Mouse (Mus musculus): ENCODE measurements around the gene Rcc1. TPM values are rescaled to one million over a fixed set of nuclear protein-coding genes. Genes with fewer than 3 reads are reported as not detected.
"Not testable (repeated sequence)": the region's sequence is repeated elsewhere in the genome, so short reads cannot be mapped to it uniquely, and the experiment has no call there.

Rcc1 gene
- total RNA-seq, 2 experiments from 2014 or later: 6.0 to 6.3 TPM

- no peak for DNase-seq
- intact Hi-C loops (cut with DNase I): no loop called here
These were observed 24.9 kb downstream of the Rcc1 start for GRCm38 (mm10) chr4:132328391-132328982.

GRCm38 (mm10) chr4:132326481-132326880 lies 26.9 kb downstream of the Rcc1 start:
- intact Hi-C loops (cut with DNase I): no loop called here
- DNase-seq: no peak

GRCm38 (mm10) chr4:132315711-132316110 lies 37.7 kb downstream of the Rcc1 start:
- intact Hi-C loops (cut with DNase I): no loop called here
- no peak for DNase-seq

GRCm38 (mm10) chr4:132312627-132313026 lies 40.8 kb downstream of the Rcc1 start:
- intact Hi-C loops (cut with DNase I): no loop called here
- DNase-seq: no peak

GRCm38 (mm10) chr4:132311801-132312200 lies 41.6 kb downstream of the Rcc1 start:
- intact Hi-C loops (cut with DNase I): no loop called here
- no peak for DNase-seq

- DNase-seq: no peak
These were observed 42.2 kb downstream of the Rcc1 start for GRCm38 (mm10) chr4:132311209-132311608.

GRCm38 (mm10) chr4:132309849-132310472 lies 43.4 kb downstream of the Rcc1 start:
- intact Hi-C loops (cut with DNase I): loop anchor here (5.0 kb wide), 1 partner anchor 32 kb away; no protein-coding TSS in a partner anchor
- DNase-seq: no peak

More at GRCm38 (mm10) chr4:132311209-132311608, 42.2 kb downstream of the Rcc1 start:
- intact Hi-C loops (cut with DNase I): no loop called here

GRCm38 (mm10) chr4:132309140-132309848 lies 44.1 kb downstream of the Rcc1 start:
- DNase-seq: no peak
- intact Hi-C loops (cut with DNase I): loop anchor here (5.0 kb wide), 1 partner anchor 33 kb away; no protein-coding TSS in a partner anchor

- peak; percentile 85 to 87 for DNase-seq
- intact Hi-C loops (cut with DNase I): loop anchor here (1.0 to 5.0 kb wide), 2 partner anchors 34 to 38 kb away; no protein-coding TSS in a partner anchor
These were observed 44.8 kb downstream of the Rcc1 start for GRCm38 (mm10) chr4:132308437-132309139.

- DNase-seq: no peak
- intact Hi-C loops (cut with DNase I): loop anchor here (5.0 kb wide), 1 partner anchor 36 kb away; no protein-coding TSS in a partner anchor
These were observed 47.4 kb downstream of the Rcc1 start for GRCm38 (mm10) chr4:132306004-132306403.

GRCm38 (mm10) chr4:132305276-132305675 lies 48.1 kb downstream of the Rcc1 start:
- intact Hi-C loops (cut with DNase I): loop anchor here (5.0 kb wide), 1 partner anchor 37 kb away; no protein-coding TSS in a partner anchor
- DNase-seq: no peak

GRCm38 (mm10) chr4:132303484-132303883 lies 49.9 kb downstream of the Rcc1 start:
- DNase-seq; intact Hi-C loops (cut with DNase I): not testable (repeated sequence)

- intact Hi-C loops (cut with DNase I): no loop called here
- peak; percentile 27 to 36 for DNase-seq
These were observed 50.4 kb downstream of the Rcc1 start, which contains the start of gene Rab42 for GRCm38 (mm10) chr4:132302939-132303479. Gene Rab42, minus strand, starts transcription at chr4:132303385.

- DNase-seq: no peak
- intact Hi-C loops (cut with DNase I): no loop called here
These were observed 51.2 kb downstream of the Rcc1 start for GRCm38 (mm10) chr4:132301965-132302938.

- intact Hi-C loops (cut with DNase I): no loop called here
- DNase-seq: peak in 1 of 2 experiments; percentile 15
These were observed 51.9 kb downstream of the Rcc1 start for GRCm38 (mm10) chr4:132301486-132301885.

GRCm38 (mm10) chr4:132299849-132300248 lies 53.6 kb downstream of the Rcc1 start:
- DNase-seq: no peak
- intact Hi-C loops (cut with DNase I): loop anchor here (5.0 to 10.0 kb wide), 2 partner anchors 107 to 215 kb away; partner anchors contain the start of gene Sesn2

GRCm38 (mm10) chr4:132295696-132296390 lies 57.6 kb downstream of the Rcc1 start:
- DNase-seq: no peak
- intact Hi-C loops (cut with DNase I): loop anchor here (5.0 to 10.0 kb wide), 2 partner anchors 111 to 219 kb away; partner anchors contain the start of gene Sesn2

- intact Hi-C loops (cut with DNase I): loop anchor here (2.0 to 10.0 kb wide), 2 partner anchors 51 to 221 kb away; partner anchors contain the start of gene Sesn2
These were observed 59.6 kb downstream of the Rcc1 start for GRCm38 (mm10) chr4:132293682-132294240.

More at GRCm38 (mm10) chr4:132293682-132294240, 59.6 kb downstream of the Rcc1 start:
- no peak for DNase-seq

Measured in gastrocnemius, postnatal 36 days (tissue).